Mouse (Mus musculus) forebrain, embryonic 15.5 days (tissue): ENCODE measurements around the gene Oxct2b. TPM values are rescaled to one million over a fixed set of nuclear protein-coding genes. Genes with fewer than 3 reads are reported as not detected.
A peak's percentile ranks its signal among the peaks of the same experiment; 100 is the strongest.
"Not testable (repeated sequence)": the region's sequence is repeated elsewhere in the genome, so short reads cannot be mapped to it uniquely, and the experiment has no call there.

ENCODE experiments used
- ATAC-seq: fragments of 200-750 bp; cut with Nextera tagmentation; replicated peaks from 2 replicates; pipeline ENCODE4 v1.8.0; 2017; ENCODE audit warnings: mild to moderate bottlenecking, moderate TSS enrichment, moderate library complexity
- H3K27ac ChIP-seq: fragments of 300-500 bp; sonication (generic); replicated peaks from 2 replicates; pipeline ENCODE4 v1.5.1; 2015; ENCODE audit warnings: mild to moderate bottlenecking, inconsistent platforms
- H3K27me3 ChIP-seq: fragments of 300-500 bp; sonication (generic); 2 replicates; pipeline ENCODE4 v1.6.1; 2015; ENCODE audit warnings: inconsistent platforms
- H3K36me3 ChIP-seq: fragments of 300-500 bp; sonication (generic); 2 replicates; pipeline ENCODE4 v1.6.1; 2015; ENCODE audit warnings: mild to moderate bottlenecking, inconsistent platforms
- H3K4me1 ChIP-seq: fragments of 300-500 bp; sonication (generic); 2 replicates; pipeline ENCODE4 v1.6.1; 2015; ENCODE audit warnings: inconsistent platforms
- H3K4me2 ChIP-seq: fragments of 300-500 bp; sonication (generic); replicated peaks from 2 replicates; pipeline ENCODE4 v1.6.1; 2015; ENCODE audit warnings: mild to moderate bottlenecking, inconsistent platforms
- H3K4me3 ChIP-seq: fragments of 300-500 bp; sonication (generic); 2 replicates; pipeline ENCODE4 v1.5.1; 2015; ENCODE audit warnings: mild to moderate bottlenecking, inconsistent platforms
- H3K9ac ChIP-seq: fragments of 300-500 bp; sonication (generic); replicated peaks from 2 replicates; pipeline ENCODE4 v1.6.1; 2015; ENCODE audit warnings: mild to moderate bottlenecking, inconsistent platforms
- H3K9me3 ChIP-seq: fragments of 300-500 bp; sonication (generic); 2 replicates; pipeline ENCODE4 v1.6.1; 2016; ENCODE audit warnings: inconsistent platforms
- WGBS: fragments of 180-500 bp; shearing (Covaris S2); methylation state at CpG from one replicate; pipeline ENCODE4 v1.1.7; 2015; ENCODE audit warnings: mixed read lengths; 5-methylcytosine and 5-hydroxymethylcytosine counted together
- polyA plus RNA-seq: library from polyadenylated mRNA; unstranded; fragments of >200 nt; fragmentation: Nextera tagmentation; extraction: Ambion mirVana; gene quantifications from 2 replicates; pipeline ENCODE4 v1.2.1, GENCODE M21; 2015

Oxct2b gene
- polyA plus RNA-seq, 1 experiment from 2014 or later, result 0.17 TPM

DNA sequence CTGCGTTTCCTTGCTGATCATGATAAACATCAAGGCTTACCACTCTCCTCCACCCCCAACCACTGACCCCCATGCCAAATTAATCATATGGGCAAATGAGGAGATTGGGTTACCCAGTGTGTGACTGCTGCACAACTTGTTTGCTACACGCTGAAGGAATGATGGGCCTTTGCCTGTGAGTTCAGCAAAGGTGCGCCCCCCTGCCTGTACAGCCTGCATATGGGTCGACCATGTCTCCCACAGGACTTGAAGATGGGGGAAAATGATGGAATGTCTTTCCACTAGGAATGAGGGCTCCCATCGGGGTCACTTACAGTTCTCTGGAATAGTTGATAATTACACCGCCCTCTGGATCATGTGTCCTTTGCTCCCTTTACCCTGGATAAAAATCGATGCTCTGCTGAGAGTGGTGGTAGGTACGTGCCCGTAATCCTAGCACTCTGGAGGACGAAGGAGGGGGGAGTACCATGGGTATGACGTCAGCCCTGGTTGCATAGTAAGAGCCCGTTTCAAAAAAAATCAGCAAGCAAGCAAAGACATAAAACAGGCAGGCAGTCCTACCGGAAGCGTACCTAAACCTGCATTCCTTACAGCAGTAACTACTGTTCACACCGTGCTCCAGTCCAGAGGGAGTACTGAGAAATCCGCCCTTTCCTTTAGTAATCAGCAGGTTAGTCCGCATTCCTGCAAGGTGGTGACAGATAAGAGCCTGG, 22.8 kb upstream of the Oxct2b start:
- H3K4me1 ChIP-seq, result 0 out of 2 replicates have a peak, but pooled peaks cover 4% of the 10 kb centered on the region
- no peak for ATAC-seq
- H3K27ac ChIP-seq, result no peak overlapping the region
- H3K4me2 ChIP-seq, result no peak overlapping the region
- H3K4me3 ChIP-seq, result no peak overlapping the region
- H3K9ac ChIP-seq, result no peak overlapping the region
- no peaks in the 10 kb centered on the region for H3K36me3 ChIP-seq
- H3K9me3 ChIP-seq, result no peaks in the 10 kb centered on the region
- WGBS, result 65% methylated on average over 17 of the region's 17 CpGs
- H3K27me3 ChIP-seq, result no peaks in the 10 kb centered on the region

DNA sequence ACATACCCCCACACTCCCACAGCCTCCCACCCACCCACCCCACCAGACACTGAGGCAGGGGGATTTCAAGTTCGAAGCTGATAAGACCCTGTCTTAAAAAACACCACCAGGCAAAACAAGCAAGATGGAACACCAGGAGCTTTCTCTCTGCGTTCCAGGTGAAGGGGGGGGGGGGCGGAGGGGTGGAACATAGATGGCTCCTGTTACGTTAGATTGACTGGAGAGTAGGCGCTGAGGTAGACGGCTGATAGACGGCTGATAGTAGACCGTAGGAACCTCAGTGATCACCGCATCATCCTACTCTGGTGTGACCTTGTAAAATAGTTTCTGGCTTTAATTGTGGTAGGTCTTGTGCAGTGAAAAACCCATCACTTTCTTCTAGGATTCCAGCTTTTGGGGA, 22.2 kb upstream of the Oxct2b start:
- H3K4me2 ChIP-seq, result no peak overlapping the region
- no peaks in the 10 kb centered on the region for H3K27me3 ChIP-seq
- no peak overlapping the region for H3K27ac ChIP-seq
- H3K4me3 ChIP-seq, result no peak overlapping the region
- 82% methylated on average over 8 of the region's 9 CpGs for WGBS
- no peak overlapping the region for H3K9ac ChIP-seq
- no peaks in the 10 kb centered on the region for H3K9me3 ChIP-seq
- no peak for ATAC-seq
- H3K4me1 ChIP-seq, result 0 out of 2 replicates have a peak, but pooled peaks cover 2% of the 10 kb centered on the region
- no peaks in the 10 kb centered on the region for H3K36me3 ChIP-seq

GRCm38 (mm10) chr4:123104651-123105450, 11.2 kb upstream of the Oxct2b start, which contains the start of gene Bmp8b:
TSS of gene Bmp8b (plus strand) at chr4:123105165.
- Histone ChIP-seq H3K4me3 (peak within 1 kb of the TSS; percentile 28), H3K4me1 (peaks cover 13% of the 10 kb centered on the region), H3K9me3 (no peaks in the 10 kb centered on the region), H3K27ac (no peak within 1 kb of the TSS), H3K4me2 (peak within 1 kb of the TSS; percentile 45), H3K36me3 (no peaks in the 10 kb centered on the region), H3K27me3 (peaks cover 28% of the 10 kb centered on the region), H3K9ac (no peak within 1 kb of the TSS)
- ATAC-seq, result peak; percentile 48
- WGBS, result 6% methylated on average over 75 of the region's 75 CpGs

GRCm38 (mm10) chr4:123105451-123105790, 10.6 kb upstream of the Oxct2b start:
- H3K27me3 ChIP-seq, result peaks cover 28% of the 10 kb centered on the region

DNA sequence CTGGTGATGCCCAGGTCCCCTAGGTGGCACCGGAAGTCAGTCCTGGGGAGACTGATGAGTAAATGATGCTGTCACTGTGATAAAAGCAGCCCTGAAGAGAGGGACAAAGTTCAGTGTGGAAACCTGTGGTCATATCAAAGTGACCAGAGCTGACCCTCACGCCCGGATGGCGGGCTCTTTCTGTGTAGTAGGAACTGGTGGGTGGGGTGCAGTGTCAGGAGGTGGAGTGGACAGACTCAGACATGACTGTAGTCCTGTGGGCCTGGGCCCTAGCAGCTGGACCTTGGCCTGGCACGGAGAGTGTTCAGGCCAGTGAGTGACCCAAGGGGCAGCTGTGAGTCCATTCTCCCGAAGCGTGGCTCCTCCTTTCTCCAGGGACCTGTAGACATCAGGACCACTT, 10.1 kb upstream of the Oxct2b start:
- not testable (repeated sequence) for H3K9ac ChIP-seq, H3K9me3 ChIP-seq, H3K27ac ChIP-seq, H3K36me3 ChIP-seq, H3K4me3 ChIP-seq, ATAC-seq, H3K4me2 ChIP-seq
- Histone ChIP-seq H3K27me3 (peaks cover 28% of the 10 kb centered on the region), H3K4me1 (peaks cover 13% of the 10 kb centered on the region)
- 92% methylated on average over 7 of the region's 7 CpGs for WGBS

More at GRCm38 (mm10) chr4:123105451-123105790, 10.6 kb upstream of the Oxct2b start:
- H3K9ac ChIP-seq, result no peak overlapping the region
- no peaks in the 10 kb centered on the region for H3K9me3 ChIP-seq
- no peaks in the 10 kb centered on the region for H3K36me3 ChIP-seq
- peaks cover 13% of the 10 kb centered on the region for H3K4me1 ChIP-seq
- ATAC-seq, result 0 out of 2 replicates have a peak, but pooled peaks have one; percentile 35
- peak overlapping the region; percentile 45 for H3K4me2 ChIP-seq
- H3K27ac ChIP-seq, result no peak overlapping the region
- 29% methylated on average over 24 of the region's 24 CpGs for WGBS
- peak overlapping the region; percentile 28 for H3K4me3 ChIP-seq

DNA sequence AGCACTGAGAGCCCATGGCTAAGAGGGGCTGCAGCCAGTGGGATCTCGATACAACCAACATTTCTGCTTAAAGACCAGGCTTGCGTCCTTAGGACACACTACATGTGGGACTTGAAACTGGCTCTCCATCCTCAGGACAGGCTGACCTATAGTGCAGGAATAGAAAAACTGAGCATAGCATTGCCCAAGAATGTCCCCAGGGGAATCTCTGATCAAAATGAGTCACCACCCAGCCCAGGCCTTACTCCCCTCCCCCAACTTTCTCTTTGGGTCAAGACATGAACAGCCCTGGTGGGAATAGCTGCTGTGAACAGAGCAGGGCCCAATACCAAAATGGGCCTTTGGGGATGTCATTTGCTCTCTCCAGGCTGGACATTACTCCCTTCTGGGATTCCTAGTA, 9.2 kb upstream of the Oxct2b start:
- Histone ChIP-seq H3K4me3 (no peak overlapping the region), H3K27me3 (peaks cover 28% of the 10 kb centered on the region), H3K27ac (no peak overlapping the region), H3K36me3 (no peaks in the 10 kb centered on the region), H3K9me3 (no peaks in the 10 kb centered on the region), H3K4me2 (no peak overlapping the region), H3K9ac (no peak overlapping the region), H3K4me1 (peaks cover 13% of the 10 kb centered on the region)
- 94% methylated on average over 2 of the region's 2 CpGs for WGBS
- ATAC-seq, result no peak

- no peak overlapping the region for H3K27ac ChIP-seq
- H3K4me1 ChIP-seq, result peaks cover 13% of the 10 kb centered on the region
- WGBS, result 92% methylated on average over 5 of the region's 5 CpGs
- no peak overlapping the region for H3K9ac ChIP-seq
- H3K27me3 ChIP-seq, result peaks cover 28% of the 10 kb centered on the region
- H3K4me3 ChIP-seq, result no peak overlapping the region
- H3K4me2 ChIP-seq, result no peak overlapping the region
- no peaks in the 10 kb centered on the region for H3K36me3 ChIP-seq
- no peaks in the 10 kb centered on the region for H3K9me3 ChIP-seq
- no peak for ATAC-seq
Observed at GRCm38 (mm10) chr4:123108056-123108455, 8.0 kb upstream of the Oxct2b start.

- no peak overlapping the region for H3K4me2 ChIP-seq
- peaks cover 12% of the 10 kb centered on the region for H3K27me3 ChIP-seq
- no peak overlapping the region for H3K27ac ChIP-seq
- 86% methylated on average over 4 of the region's 4 CpGs for WGBS
- no peaks in the 10 kb centered on the region for H3K4me1 ChIP-seq
- H3K4me3 ChIP-seq, result no peak overlapping the region
- no peaks in the 10 kb centered on the region for H3K36me3 ChIP-seq
- no peak for ATAC-seq
- H3K9ac ChIP-seq, result no peak overlapping the region
- no peaks in the 10 kb centered on the region for H3K9me3 ChIP-seq
Observed at GRCm38 (mm10) chr4:123110751-123111150, 5.3 kb upstream of the Oxct2b start.

DNA sequence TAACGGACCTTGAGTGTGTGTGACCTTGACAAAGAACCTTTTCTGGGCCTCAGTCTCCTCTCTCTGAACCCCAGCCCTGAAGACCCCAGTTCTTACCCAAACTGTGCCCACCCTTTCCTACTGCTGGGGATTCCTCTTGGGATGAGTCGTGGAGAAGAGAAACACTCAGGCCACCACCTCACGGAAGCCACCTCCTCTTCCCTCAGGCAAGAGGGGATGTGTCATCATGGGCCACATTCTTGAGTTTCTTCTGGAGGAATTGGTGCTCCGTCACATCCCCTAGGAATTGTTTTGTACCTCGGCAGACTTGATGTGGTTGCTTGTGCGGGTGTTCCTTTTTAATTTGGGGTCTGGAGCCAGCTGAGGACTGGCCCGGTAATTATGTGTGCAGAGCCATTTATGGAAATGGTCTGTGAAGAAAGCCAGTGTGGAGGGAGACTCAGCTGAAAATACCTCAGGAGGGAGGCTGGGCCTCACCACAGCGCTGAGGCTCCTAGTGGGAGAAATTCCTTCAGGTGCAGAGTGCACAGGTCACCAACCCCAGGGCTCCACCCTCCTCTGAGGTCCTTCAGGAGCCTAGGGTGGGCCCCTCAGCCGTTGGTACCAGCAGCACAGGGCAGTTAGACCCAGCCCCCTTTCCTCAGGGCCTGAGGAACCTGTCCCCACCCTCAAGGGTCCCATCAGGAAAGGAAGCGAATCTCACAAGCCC, 4.6 kb upstream of the Oxct2b start:
- not testable (repeated sequence) for H3K27ac ChIP-seq, H3K9ac ChIP-seq, H3K27me3 ChIP-seq, H3K4me1 ChIP-seq, ATAC-seq, H3K36me3 ChIP-seq, H3K4me2 ChIP-seq, H3K9me3 ChIP-seq, H3K4me3 ChIP-seq
- 75% methylated on average over 10 of the region's 10 CpGs for WGBS

DNA sequence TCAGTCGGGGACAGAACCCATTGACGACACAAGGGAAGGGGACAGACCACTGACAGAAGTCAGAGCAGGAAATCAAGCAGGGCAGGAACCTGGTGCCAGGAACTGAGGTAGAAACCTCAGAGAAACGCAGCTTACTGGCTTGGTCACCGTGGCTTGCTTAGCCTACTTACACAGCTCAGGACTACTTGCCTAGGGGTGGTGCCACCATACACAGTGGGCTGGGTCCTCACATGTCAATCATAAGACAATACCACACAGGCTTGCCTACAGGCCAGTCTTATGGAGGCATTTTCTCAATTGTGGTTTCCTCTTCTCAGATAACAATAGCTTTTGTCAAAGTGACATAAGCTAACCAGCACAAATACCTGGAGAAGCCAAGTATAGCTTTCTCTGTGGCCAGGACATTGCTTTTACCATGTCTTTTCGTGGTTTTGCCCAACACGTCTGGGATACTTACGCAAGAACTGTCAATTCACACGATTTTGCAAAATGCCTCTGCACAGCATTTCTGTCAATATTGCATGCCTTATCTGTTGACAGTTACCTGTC, 3.8 kb upstream of the Oxct2b start:
- 78% methylated on average over 8 of the region's 8 CpGs for WGBS
- H3K9ac ChIP-seq, result no peak overlapping the region
- H3K27me3 ChIP-seq, result 0 out of 2 replicates have a peak, but pooled peaks cover 5% of the 10 kb centered on the region
- H3K4me2 ChIP-seq, result no peak overlapping the region
- no peaks in the 10 kb centered on the region for H3K9me3 ChIP-seq
- ATAC-seq, result no peak
- no peak overlapping the region for H3K27ac ChIP-seq
- no peak overlapping the region for H3K4me3 ChIP-seq
- H3K4me1 ChIP-seq, result no peaks in the 10 kb centered on the region
- H3K36me3 ChIP-seq, result no peaks in the 10 kb centered on the region

GRCm38 (mm10) chr4:123114651-123115050, 1.4 kb upstream of the Oxct2b start:
- not testable (repeated sequence) for H3K27ac ChIP-seq, H3K9me3 ChIP-seq, ATAC-seq, H3K9ac ChIP-seq, H3K4me1 ChIP-seq, H3K27me3 ChIP-seq, H3K4me3 ChIP-seq, H3K36me3 ChIP-seq, H3K4me2 ChIP-seq
- WGBS, result 93% methylated on average over 4 of the region's 4 CpGs

DNA sequence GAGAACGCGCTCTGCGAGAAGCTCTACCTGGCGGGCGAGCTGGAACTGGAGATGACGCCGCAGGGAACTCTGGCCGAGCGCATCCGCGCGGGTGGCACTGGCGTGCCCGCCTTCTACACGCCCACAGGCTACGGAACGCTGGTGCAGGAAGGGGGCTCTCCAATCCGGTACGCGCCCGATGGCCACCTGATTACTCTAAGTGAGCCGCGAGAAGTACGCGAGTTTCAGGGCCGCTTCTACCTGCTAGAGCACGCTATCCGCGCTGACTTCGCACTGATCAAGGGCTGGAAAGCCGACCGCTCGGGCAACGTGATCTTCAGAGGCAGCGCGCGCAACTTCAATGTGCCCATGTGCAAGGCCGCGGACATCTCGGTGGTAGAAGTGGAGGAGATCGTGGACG, 574 bp downstream of the Oxct2b start:
- H3K27ac ChIP-seq, result not testable (repeated sequence)

More for the DNA sequence above, 574 bp downstream of the Oxct2b start:
- WGBS, result 18% methylated on average over 37 of the region's 42 CpGs
- Histone ChIP-seq H3K4me3 (peak overlapping the region; percentile 39), H3K4me2 (peak overlapping the region; percentile 61)
- ATAC-seq, result peak; percentile 81
- not testable (repeated sequence) for H3K9ac ChIP-seq, H3K4me1 ChIP-seq, H3K9me3 ChIP-seq, H3K36me3 ChIP-seq, H3K27me3 ChIP-seq
